Mouse (Mus musculus) lung, adult 2 months (tissue): ENCODE data around the gene Zfp951.

Experiments
- CTCF ChIP-seq: fragments of 200-500 bp; IDR thresholded peaks from 2 replicates; pipeline ENCODE4 v1.5.1; 2011; ENCODE audit warnings: mild to moderate bottlenecking, low read length, control low read depth; ENCODE audit not compliant: insufficient read depth
- POLR2A ChIP-seq: fragments of 200-500 bp; IDR thresholded peaks from 2 replicates; pipeline ENCODE4 v1.6.1; 2011; ENCODE audit warnings: low read depth, mild to moderate bottlenecking, control low read depth, low read length, borderline replicate concordance; ENCODE audit errors: extremely low read depth

DNA sequence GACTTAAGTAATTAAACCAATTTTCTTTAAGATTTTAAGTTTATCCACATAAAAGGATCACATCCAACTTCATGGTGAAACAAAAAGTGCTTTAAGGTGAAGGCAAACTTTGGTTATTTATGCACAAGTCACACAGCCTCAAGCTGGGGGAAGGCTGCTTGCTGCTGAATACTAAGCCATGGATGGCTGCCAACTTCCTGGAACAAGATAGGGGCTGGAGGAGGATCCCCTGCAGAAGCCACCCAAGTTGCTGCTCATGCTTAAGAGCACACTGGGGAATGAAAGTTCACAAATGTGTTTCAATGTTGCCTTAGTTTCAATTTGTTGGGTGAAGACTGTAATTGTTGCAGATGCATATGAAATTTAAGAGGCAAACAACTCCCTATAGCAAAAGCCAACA lies 26.5 kb downstream of the Zfp951 start:
- TF ChIP-seq POLR2A (no peak), CTCF (no peak)
